Mouse (Mus musculus): Measurements from ENCODE around the gene Has3. TPM values are rescaled to one million over a fixed set of nuclear protein-coding genes. Genes with fewer than 3 reads are reported as not detected.
A peak's percentile ranks its signal among the peaks of the same experiment; 100 is the strongest.
"Not testable (repeated sequence)": the region's sequence is repeated elsewhere in the genome, so short reads cannot be mapped to it uniquely, and the experiment has no call there.

The Has3 gene
- total RNA-seq, 2 experiments from 2014 or later = 1.1 to 1.6 TPM

GRCm38 (mm10) chr8:106884094-106884493 is 14.1 kb downstream of the Has3 start:
- intact Hi-C loops (cut with DNase I); DNase-seq (ENCODE audit: low spot score in 2 of 2): not testable (repeated sequence)

- intact Hi-C loops (cut with DNase I) = loop anchor here (5.0 kb wide), 1 partner anchor 188 kb away; no protein-coding TSS in a partner anchor
- DNase-seq (ENCODE audit: low spot score in 2 of 2) = not testable (repeated sequence)
Observed at GRCm38 (mm10) chr8:106884826-106885400, 14.9 kb downstream of the Has3 start.

- peak; percentile 40 to 65 for DNase-seq (ENCODE audit: low spot score in 2 of 2)
- intact Hi-C loops (cut with DNase I) = loop anchor here (1.0 to 5.0 kb wide), 2 partner anchors 169 to 190 kb away; no protein-coding TSS in a partner anchor
Observed at GRCm38 (mm10) chr8:106887336-106888189, 17.5 kb downstream of the Has3 start.

GRCm38 (mm10) chr8:106888803-106889202 is 18.8 kb downstream of the Has3 start:
- DNase-seq (ENCODE audit: low spot score in 2 of 2) = no peak
- intact Hi-C loops (cut with DNase I) = loop anchor here (5.0 kb wide), 1 partner anchor 192 kb away; no protein-coding TSS in a partner anchor

- no peak for DNase-seq (ENCODE audit: low spot score in 2 of 2)
- intact Hi-C loops (cut with DNase I) = no loop called here
Observed at GRCm38 (mm10) chr8:106892210-106892805, 22.3 kb downstream of the Has3 start.

- DNase-seq (ENCODE audit: low spot score in 2 of 2) = no peak
- intact Hi-C loops (cut with DNase I) = no loop called here
Observed at GRCm38 (mm10) chr8:106892806-106893451, 22.9 kb downstream of the Has3 start.

- intact Hi-C loops (cut with DNase I) = no loop called here
- DNase-seq (ENCODE audit: low spot score in 2 of 2) = peak; percentile 87 to 92
Observed at GRCm38 (mm10) chr8:106893481-106894156, 23.6 kb downstream of the Has3 start, which contains the start of gene Utp4. Gene Utp4, plus strand, starts transcription at chr8:106893636.

- DNase-seq (ENCODE audit: low spot score in 2 of 2) = no peak
- intact Hi-C loops (cut with DNase I) = no loop called here
Observed at GRCm38 (mm10) chr8:106899473-106899872, 29.4 kb downstream of the Has3 start.

GRCm38 (mm10) chr8:106905727-106906480 is 35.9 kb downstream of the Has3 start:
- intact Hi-C loops (cut with DNase I) = no loop called here
- peak; percentile 83 to 92 for DNase-seq (ENCODE audit: low spot score in 2 of 2)

- intact Hi-C loops (cut with DNase I) = no loop called here
- no peak for DNase-seq (ENCODE audit: low spot score in 2 of 2)
Observed at GRCm38 (mm10) chr8:106906635-106907034, 36.6 kb downstream of the Has3 start.

- intact Hi-C loops (cut with DNase I) = no loop called here
- no peak for DNase-seq (ENCODE audit: low spot score in 2 of 2)
Observed at GRCm38 (mm10) chr8:106907450-106907849, 37.4 kb downstream of the Has3 start.

- DNase-seq (ENCODE audit: low spot score in 2 of 2) = no peak
- intact Hi-C loops (cut with DNase I) = no loop called here
Observed at GRCm38 (mm10) chr8:106908291-106908690, 38.2 kb downstream of the Has3 start.

- DNase-seq (ENCODE audit: low spot score in 2 of 2) = peak in 1 of 2 experiments; percentile 58
- intact Hi-C loops (cut with DNase I) = no loop called here
Observed at GRCm38 (mm10) chr8:106913631-106914030, 43.6 kb downstream of the Has3 start.

- intact Hi-C loops (cut with DNase I) = no loop called here
- DNase-seq (ENCODE audit: low spot score in 2 of 2) = peak; percentile 76 to 81
Observed at GRCm38 (mm10) chr8:106919721-106920394, 49.8 kb downstream of the Has3 start.

- no peak for DNase-seq (ENCODE audit: low spot score in 2 of 2)
- intact Hi-C loops (cut with DNase I) = no loop called here
Observed at GRCm38 (mm10) chr8:106920395-106920741, 50.3 kb downstream of the Has3 start.

GRCm38 (mm10) chr8:106924057-106924456 is 54.0 kb downstream of the Has3 start:
- DNase-seq (ENCODE audit: low spot score in 2 of 2) = no peak
- intact Hi-C loops (cut with DNase I) = no loop called here

- intact Hi-C loops (cut with DNase I) = no loop called here
- DNase-seq (ENCODE audit: low spot score in 2 of 2) = peak; percentile 31 to 57
Observed at GRCm38 (mm10) chr8:106924904-106925349, 54.9 kb downstream of the Has3 start.

GRCm38 (mm10) chr8:106925446-106925845 is 55.4 kb downstream of the Has3 start:
- intact Hi-C loops (cut with DNase I) = no loop called here
- DNase-seq (ENCODE audit: low spot score in 2 of 2) = no peak

Measured in left cerebral cortex, postnatal 36 days (tissue).